Mouse (Mus musculus) forebrain, embryonic 14.5 days (tissue): ENCODE measurements at regions not wholly inside any gene's neighbourhood (a gene's known extent, or its start where the extent isn't known, plus 50 kb on each side); places are given as distances from the start of the nearest gene placed in this dataset.
A peak's percentile ranks its signal among the peaks of the same experiment; 100 is the strongest.

Experiments used
- ATAC-seq: fragments of 200-750 bp; cut with Nextera tagmentation; 2 replicates; pipeline ENCODE4 v1.8.0; 2017; ENCODE audit warnings: mild to moderate bottlenecking, moderate library complexity
- DNase-seq: peaks from one replicate; pipeline ENCODE4 v3.0.0-alpha.2; 2015; ENCODE audit warnings: low spot score
- H3K27ac ChIP-seq: fragments of 300-500 bp; sonication (generic); 2 replicates; pipeline ENCODE4 v1.5.1; 2014; ENCODE audit warnings: low read depth, mild to moderate bottlenecking, control low read depth, low read length, moderate library complexity
- H3K27me3 ChIP-seq: fragments of 300-500 bp; sonication (generic); replicated peaks from 2 replicates; pipeline ENCODE4 v1.6.1; 2014; ENCODE audit warnings: low read length, control low read depth, mixed read lengths; ENCODE audit not compliant: control insufficient read depth, insufficient read depth
- H3K36me3 ChIP-seq: fragments of 300-500 bp; sonication (generic); 2 replicates; pipeline ENCODE4 v1.6.1; 2014; ENCODE audit warnings: low read length, control low read depth; ENCODE audit not compliant: control insufficient read depth, insufficient read depth
- H3K4me1 ChIP-seq: fragments of 300-500 bp; sonication (generic); 2 replicates; pipeline ENCODE4 v1.6.1; 2014; ENCODE audit warnings: antibody characterized with exemption, low read length, control low read depth; ENCODE audit not compliant: control insufficient read depth, insufficient read depth
- H3K4me2 ChIP-seq: fragments of 300-500 bp; sonication (generic); 2 replicates; pipeline ENCODE4 v1.6.1; 2014; ENCODE audit warnings: mild to moderate bottlenecking, control low read depth, low read length
- H3K4me3 ChIP-seq: fragments of 300-500 bp; sonication (generic); 2 replicates; pipeline ENCODE4 v1.5.1; 2014; ENCODE audit warnings: low read depth, low read length, control low read depth
- H3K9ac ChIP-seq: fragments of 300-500 bp; sonication (generic); 2 replicates; pipeline ENCODE4 v1.6.1; 2014; ENCODE audit warnings: mild to moderate bottlenecking, low read length, control low read depth, moderate library complexity
- H3K9me3 ChIP-seq: fragments of 300-500 bp; sonication (generic); replicated peaks from 2 replicates; pipeline ENCODE4 v1.6.1; 2016; ENCODE audit warnings: low read length, control low read depth, mixed read lengths; ENCODE audit not compliant: control insufficient read depth
- WGBS: fragments of 180-500 bp; shearing (Covaris S2); extraction: QIAGEN DNeasy Blood & Tissue Kit; methylation state at CpG from one replicate; pipeline ENCODE4 v1.1.7; 2014; 5-methylcytosine and 5-hydroxymethylcytosine counted together

GRCm38 (mm10) chr15:65733326-65733725, 718.6 kb upstream of the Gm21961 start:
- no peaks in the 10 kb centered on the region for H3K27me3 ChIP-seq
- 86% methylated on average over 6 of the region's 6 CpGs for WGBS
- no peaks in the 10 kb centered on the region for H3K36me3 ChIP-seq
- no peak overlapping the region for H3K9ac ChIP-seq
- no peaks in the 10 kb centered on the region for H3K4me1 ChIP-seq
- ATAC-seq (no peak), DNase-seq (peak; percentile 8)
- H3K4me2 ChIP-seq, result no peak overlapping the region
- H3K9me3 ChIP-seq, result no peaks in the 10 kb centered on the region
- no peak overlapping the region for H3K4me3 ChIP-seq
- H3K27ac ChIP-seq, result no peak overlapping the region

DNA sequence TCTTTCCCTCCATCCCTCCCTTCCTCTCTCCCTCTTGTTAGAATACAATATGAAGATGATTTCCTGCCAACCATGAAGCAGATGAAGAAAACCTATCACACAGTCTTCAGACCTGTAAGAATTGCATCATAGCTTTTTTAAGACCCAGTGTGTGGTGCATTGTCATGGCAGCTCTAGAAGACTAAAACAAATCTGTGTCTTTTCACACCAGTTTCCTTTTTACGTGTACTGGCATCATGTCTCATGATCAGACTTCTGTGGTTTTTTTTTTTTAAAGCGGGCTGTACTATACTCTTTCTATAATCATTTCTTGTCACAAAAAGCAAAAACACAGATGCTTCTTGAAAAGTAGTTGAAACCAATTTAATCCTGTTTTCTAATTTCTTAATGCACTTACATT, 716.6 kb upstream of the Gm21961 start:
- Histone ChIP-seq H3K4me2 (no peak overlapping the region), H3K9ac (no peak overlapping the region), H3K36me3 (no peaks in the 10 kb centered on the region), H3K4me1 (no peaks in the 10 kb centered on the region), H3K9me3 (no peaks in the 10 kb centered on the region), H3K4me3 (no peak overlapping the region), H3K27ac (no peak overlapping the region), H3K27me3 (no peaks in the 10 kb centered on the region)
- WGBS, result 88% methylated on average over 2 of the region's 2 CpGs
- DNase-seq, result no peak
- no peak for ATAC-seq

- no peak overlapping the region for H3K4me2 ChIP-seq
- H3K9ac ChIP-seq, result no peak overlapping the region
- no peak for ATAC-seq
- no peaks in the 10 kb centered on the region for H3K27me3 ChIP-seq
- no peak overlapping the region for H3K4me3 ChIP-seq
- H3K4me1 ChIP-seq, result no peaks in the 10 kb centered on the region
- H3K9me3 ChIP-seq, result no peaks in the 10 kb centered on the region
- WGBS, result 81% methylated on average over 1 of the region's 1 CpGs
- no peak overlapping the region for H3K27ac ChIP-seq
- no peaks in the 10 kb centered on the region for H3K36me3 ChIP-seq
- DNase-seq, result no peak
These were observed 712.4 kb upstream of the Gm21961 start for GRCm38 (mm10) chr15:65727061-65727460.

DNA sequence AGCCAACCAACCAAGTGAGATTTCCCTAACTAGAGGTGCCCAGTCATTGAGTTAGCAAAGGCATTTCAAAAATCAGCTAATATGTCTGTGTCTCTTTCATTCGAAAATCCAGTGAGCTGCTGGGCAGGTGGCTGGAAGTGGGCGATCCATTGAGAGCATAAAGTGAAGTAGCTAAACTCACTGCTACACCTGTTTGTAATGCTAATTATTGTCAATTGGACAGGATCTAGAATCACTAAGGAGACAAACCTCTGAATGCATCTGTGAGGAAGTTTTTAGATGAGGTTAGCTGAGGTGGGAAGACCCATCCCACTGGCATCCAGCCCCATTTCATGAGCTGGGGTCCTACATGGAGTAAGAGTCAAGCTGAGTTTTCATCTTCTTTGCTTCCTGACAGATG, 711.6 kb upstream of the Gm21961 start:
- Histone ChIP-seq H3K27ac (no peak overlapping the region), H3K36me3 (no peaks in the 10 kb centered on the region), H3K4me2 (no peak overlapping the region), H3K4me1 (no peaks in the 10 kb centered on the region), H3K9ac (no peak overlapping the region), H3K4me3 (no peak overlapping the region), H3K27me3 (no peaks in the 10 kb centered on the region), H3K9me3 (no peaks in the 10 kb centered on the region)
- DNase-seq (no peak), ATAC-seq (no peak)
- 90% methylated on average over 2 of the region's 2 CpGs for WGBS

- DNase-seq, result peak; percentile 72
- no peaks in the 10 kb centered on the region for H3K4me1 ChIP-seq
- no peaks in the 10 kb centered on the region for H3K9me3 ChIP-seq
- no peak overlapping the region for H3K27ac ChIP-seq
- H3K27me3 ChIP-seq, result no peaks in the 10 kb centered on the region
- no peak overlapping the region for H3K4me3 ChIP-seq
- ATAC-seq, result peak; percentile 75; the same call in 1 of the 2 replicates
- H3K9ac ChIP-seq, result no peak overlapping the region
- WGBS, result 57% methylated on average over 3 of the region's 3 CpGs
- no peak overlapping the region for H3K4me2 ChIP-seq
- H3K36me3 ChIP-seq, result no peaks in the 10 kb centered on the region
These were observed 688.9 kb upstream of the Gm21961 start for GRCm38 (mm10) chr15:65703559-65703958.

GRCm38 (mm10) chr15:65701510-65701909, 686.8 kb upstream of the Gm21961 start:
- H3K9ac ChIP-seq, result no peak overlapping the region
- no peak overlapping the region for H3K4me2 ChIP-seq
- no peak overlapping the region for H3K4me3 ChIP-seq
- 6% methylated on average over 1 of the region's 1 CpGs for WGBS
- ATAC-seq, result peak; percentile 46; the same call in 1 of the 2 replicates
- H3K27ac ChIP-seq, result no peak overlapping the region
- no peaks in the 10 kb centered on the region for H3K27me3 ChIP-seq
- H3K4me1 ChIP-seq, result no peaks in the 10 kb centered on the region
- H3K9me3 ChIP-seq, result no peaks in the 10 kb centered on the region
- DNase-seq, result peak; percentile 61
- H3K36me3 ChIP-seq, result no peaks in the 10 kb centered on the region

- H3K4me1 ChIP-seq, result no peaks in the 10 kb centered on the region
- H3K4me3 ChIP-seq, result no peak overlapping the region
- no peak for ATAC-seq
- WGBS, result 85% methylated on average over 2 of the region's 2 CpGs
- no peak overlapping the region for H3K9ac ChIP-seq
- H3K27ac ChIP-seq, result no peak overlapping the region
- H3K4me2 ChIP-seq, result no peak overlapping the region
- DNase-seq, result no peak
- H3K9me3 ChIP-seq, result no peaks in the 10 kb centered on the region
- H3K27me3 ChIP-seq, result no peaks in the 10 kb centered on the region
- H3K36me3 ChIP-seq, result no peaks in the 10 kb centered on the region
These were observed 683.9 kb upstream of the Gm21961 start for GRCm38 (mm10) chr15:65698596-65698995.
